Mouse (Mus musculus) midbrain, embryonic 16.5 days (tissue): ENCODE measurements around the gene Tceal1. TPM values are rescaled to one million over a fixed set of nuclear protein-coding genes. Genes with fewer than 3 reads are reported as not detected.
"Not testable (repeated sequence)": the region's sequence is repeated elsewhere in the genome, so short reads cannot be mapped to it uniquely, and the experiment has no call there.

Source experiments
- ATAC-seq: fragments of 200-750 bp; cut with Nextera tagmentation; 2 replicates; pipeline ENCODE4 v1.8.0; 2017; ENCODE audit warnings: moderate TSS enrichment
- H3K27ac ChIP-seq: fragments of 300-500 bp; sonication (generic); 2 replicates; pipeline ENCODE4 v1.5.1; 2014; ENCODE audit warnings: mild to moderate bottlenecking, low read length, mixed read lengths
- H3K27me3 ChIP-seq: fragments of 300-500 bp; sonication (generic); 2 replicates; pipeline ENCODE4 v1.6.1; 2014; ENCODE audit warnings: low read depth, low read length, mixed read lengths; ENCODE audit not compliant: control insufficient read depth, insufficient read depth
- H3K36me3 ChIP-seq: fragments of 300-500 bp; sonication (generic); 2 replicates; pipeline ENCODE4 v1.6.1; 2014; ENCODE audit warnings: mild to moderate bottlenecking, low read length, moderate library complexity, mixed read lengths; ENCODE audit not compliant: control insufficient read depth, insufficient read depth
- H3K4me1 ChIP-seq: fragments of 300-500 bp; sonication (generic); 2 replicates; pipeline ENCODE4 v1.6.1; 2014; ENCODE audit warnings: mild to moderate bottlenecking, low read length, mixed read lengths; ENCODE audit not compliant: control insufficient read depth, insufficient read depth
- H3K4me2 ChIP-seq: fragments of 300-500 bp; sonication (generic); 2 replicates; pipeline ENCODE4 v1.6.1; 2014; ENCODE audit warnings: mild to moderate bottlenecking, low read length, mixed read lengths
- H3K4me3 ChIP-seq: fragments of 300-500 bp; sonication (generic); 2 replicates; pipeline ENCODE4 v1.5.1; 2014; ENCODE audit warnings: low read depth, mild to moderate bottlenecking, low read length, moderate library complexity, mixed read lengths
- H3K9ac ChIP-seq: fragments of 300-500 bp; sonication (generic); 2 replicates; pipeline ENCODE4 v1.6.1; 2014; ENCODE audit warnings: low read depth, low read length, mixed read lengths
- H3K9me3 ChIP-seq: fragments of 300-500 bp; sonication (generic); replicated peaks from 2 replicates; pipeline ENCODE4 v1.6.1; 2014; ENCODE audit warnings: mild to moderate bottlenecking, low read length, mixed read lengths; ENCODE audit not compliant: control insufficient read depth, poor library complexity, severe bottlenecking
- WGBS: fragments of 180-500 bp; shearing (Covaris S2); extraction: QIAGEN DNeasy Blood & Tissue Kit; methylation state at CpG from one replicate; pipeline ENCODE4 v1.1.7; 2014; 5-methylcytosine and 5-hydroxymethylcytosine counted together
- polyA plus RNA-seq: library from polyadenylated mRNA; unstranded; fragments of >200 nt; fragmentation: Nextera tagmentation; extraction: Ambion mirVana; gene quantifications from 2 replicates; pipeline ENCODE4 v1.2.1, GENCODE M21; 2015

Tceal1 gene
- polyA plus RNA-seq, 1 experiment from 2014 or later, result 29.3 TPM

DNA sequence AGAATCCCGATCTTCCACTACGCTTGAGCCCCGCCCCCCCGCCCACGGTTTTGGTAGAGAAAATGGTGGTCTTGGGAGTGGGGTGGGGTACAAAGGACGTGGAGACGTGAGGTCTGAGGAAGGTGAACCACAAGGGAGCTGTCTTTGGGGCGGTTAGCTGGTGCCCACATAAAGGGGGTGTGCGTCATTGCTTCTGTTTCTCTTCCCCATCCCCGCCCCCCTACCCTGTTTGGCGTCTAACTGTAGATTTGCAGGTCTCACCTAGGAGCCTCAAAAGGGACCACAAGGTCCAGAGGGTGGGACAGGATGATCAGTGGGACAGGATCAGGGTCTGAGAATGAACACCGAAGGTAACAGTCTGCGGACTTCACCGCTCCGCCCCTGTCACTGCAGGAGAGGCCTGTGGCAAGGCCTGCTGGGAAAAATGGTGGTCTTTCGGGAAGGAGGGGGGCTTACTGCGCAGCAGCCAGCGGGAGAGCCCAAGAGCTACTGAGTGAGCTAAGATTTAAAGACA is 443 bp downstream of the Tceal1 start:
- ATAC-seq, result peak; percentile 92
- Histone ChIP-seq H3K9me3 (no peaks in the 10 kb centered on the region), H3K9ac (peak overlapping the region; percentile 78), H3K4me3 (peak overlapping the region; percentile 48), H3K4me1 (peaks cover 2% of the 10 kb centered on the region; the same call in 1 of the 2 replicates), H3K27me3 (no peaks in the 10 kb centered on the region), H3K36me3 (no peaks in the 10 kb centered on the region), H3K27ac (peak overlapping the region; percentile 96), H3K4me2 (peak overlapping the region; percentile 70)
- 13% methylated on average over 18 of the region's 18 CpGs for WGBS

DNA sequence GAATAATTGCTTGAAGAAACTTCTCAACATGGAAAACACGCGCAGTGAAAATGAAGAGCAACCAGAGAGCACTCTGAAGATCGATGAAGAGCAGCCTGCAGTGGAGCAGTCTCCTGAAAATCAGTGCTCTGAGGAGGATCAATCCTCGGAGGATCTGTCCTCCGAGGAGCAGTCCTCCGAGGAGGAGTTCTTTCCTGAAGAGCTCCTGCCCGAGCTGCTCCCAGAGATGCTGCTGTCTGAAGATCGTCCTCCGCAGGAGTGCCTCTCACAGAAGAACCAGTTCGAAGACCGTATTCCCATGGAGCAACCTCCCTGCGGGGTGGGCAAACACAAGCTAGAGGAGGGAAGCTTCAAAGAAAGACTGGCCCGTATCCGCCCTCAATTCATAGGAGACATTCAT is 1.0 kb downstream of the Tceal1 start:
- H3K9ac ChIP-seq, result peak overlapping the region; percentile 78
- H3K27ac ChIP-seq, result peak overlapping the region; percentile 96
- H3K27me3 ChIP-seq, result no peaks in the 10 kb centered on the region
- 18% methylated on average over 14 of the region's 14 CpGs for WGBS
- H3K4me1 ChIP-seq, result peaks cover 2% of the 10 kb centered on the region; the same call in 1 of the 2 replicates
- no peaks in the 10 kb centered on the region for H3K9me3 ChIP-seq
- peak overlapping the region; percentile 48 for H3K4me3 ChIP-seq
- ATAC-seq, result peak; percentile 42; the same call in 1 of the 2 replicates
- H3K4me2 ChIP-seq, result peak overlapping the region; percentile 70
- H3K36me3 ChIP-seq, result no peaks in the 10 kb centered on the region

DNA sequence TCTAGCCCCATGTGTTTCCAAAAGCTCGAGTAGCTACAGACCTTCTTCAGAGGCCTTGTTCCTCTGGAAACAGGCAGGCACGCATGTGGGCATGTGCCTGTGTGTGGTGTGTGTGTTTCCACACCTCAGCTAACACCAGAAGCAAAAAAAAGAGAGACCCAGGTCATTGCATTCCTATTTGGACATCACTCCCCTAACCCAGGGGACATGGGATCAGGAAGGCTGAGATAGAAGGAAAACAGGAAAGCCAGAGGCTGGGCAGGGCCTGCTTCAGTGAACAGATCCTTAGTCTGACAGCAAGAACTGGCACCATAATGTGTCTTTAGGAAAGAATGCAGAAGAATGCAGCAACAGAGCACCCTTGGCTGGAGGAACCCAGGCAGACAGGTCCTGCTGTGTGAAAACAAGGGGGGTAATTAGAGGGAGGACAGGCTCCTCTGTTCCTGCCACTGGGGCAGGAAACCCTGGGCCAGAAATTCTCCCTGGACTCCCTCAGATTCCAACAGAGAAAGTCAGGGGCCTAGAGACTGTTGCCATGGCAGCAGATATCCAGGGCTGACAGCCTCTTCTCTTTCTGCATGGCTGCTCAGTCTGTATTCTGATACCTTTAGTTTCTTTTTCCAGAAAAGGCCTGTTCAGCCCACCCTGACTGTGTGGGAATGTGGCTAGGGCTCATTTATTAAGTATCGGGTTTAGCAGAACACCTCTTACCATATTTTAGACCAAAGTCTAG is 7.1 kb downstream of the Tceal1 start:
- 33% methylated on average over 2 of the region's 3 CpGs for WGBS
- H3K9me3 ChIP-seq, H3K36me3 ChIP-seq, H3K4me2 ChIP-seq, H3K27me3 ChIP-seq, H3K4me1 ChIP-seq, H3K4me3 ChIP-seq, H3K9ac ChIP-seq: not testable (repeated sequence)
- peak overlapping the region; percentile 73 for H3K27ac ChIP-seq
- ATAC-seq, result peak; percentile 94

DNA sequence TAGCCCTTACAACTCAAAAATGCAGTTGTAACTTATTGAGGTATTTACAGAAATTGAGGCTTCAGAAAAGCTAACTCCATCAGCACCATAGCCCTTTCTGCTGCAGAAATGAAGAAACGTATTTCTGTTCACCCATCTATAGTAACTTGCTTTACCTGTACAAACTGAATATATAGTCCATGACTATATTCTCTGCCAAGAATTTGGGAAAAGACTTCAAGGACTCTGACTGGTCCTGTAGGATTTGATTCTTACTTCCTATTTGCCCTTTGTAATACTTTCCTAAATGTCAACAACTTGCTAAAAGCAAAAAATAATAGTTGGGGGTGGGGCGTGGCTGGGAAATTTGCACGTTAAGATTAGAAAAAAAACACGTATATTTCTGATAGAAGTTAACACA is 24.2 kb downstream of the Tceal1 start:
- no peaks in the 10 kb centered on the region for H3K36me3 ChIP-seq
- 90% methylated on average over 4 of the region's 4 CpGs for WGBS
- H3K9ac ChIP-seq, result no peak overlapping the region
- no peaks in the 10 kb centered on the region for H3K27me3 ChIP-seq
- no peaks in the 10 kb centered on the region for H3K4me1 ChIP-seq
- no peaks in the 10 kb centered on the region for H3K9me3 ChIP-seq
- H3K4me2 ChIP-seq, result no peak overlapping the region
- no peak overlapping the region for H3K27ac ChIP-seq
- H3K4me3 ChIP-seq, result no peak overlapping the region
- ATAC-seq, result no peak

DNA sequence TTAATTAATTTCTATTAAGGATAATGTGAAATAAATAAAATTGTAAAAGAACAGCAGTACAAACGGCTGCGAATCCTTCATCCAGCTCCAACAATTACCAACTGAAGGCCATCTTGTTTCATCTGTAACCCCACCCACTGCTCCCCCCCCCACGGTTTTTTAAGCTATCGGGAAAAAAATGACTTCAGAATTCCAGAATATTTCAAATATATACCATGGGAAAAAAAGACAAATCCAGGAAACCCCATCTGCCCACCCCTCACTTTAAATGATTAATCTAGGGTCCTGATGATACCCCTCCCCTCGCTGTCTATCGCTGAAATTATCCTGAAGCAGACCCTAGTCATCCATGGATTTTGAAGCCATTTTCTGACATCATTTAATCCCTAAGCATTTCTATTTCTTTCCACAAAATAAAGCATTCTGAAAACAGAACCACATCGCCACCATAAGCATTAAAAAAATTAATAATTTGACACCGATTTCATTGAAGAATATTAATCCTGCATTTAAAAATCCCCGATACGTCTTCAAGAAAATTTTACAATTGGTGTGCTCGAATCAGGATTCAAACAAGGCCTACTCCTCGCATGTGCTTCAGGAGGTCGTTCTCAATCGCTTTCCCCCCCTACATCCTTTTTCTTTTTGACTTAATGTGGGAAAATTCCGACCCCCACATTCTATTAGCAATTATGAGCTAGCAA is 32.5 kb downstream of the Tceal1 start:
- Histone ChIP-seq H3K36me3 (no peaks in the 10 kb centered on the region), H3K9me3 (no peaks in the 10 kb centered on the region), H3K4me1 (peaks cover 7% of the 10 kb centered on the region), H3K9ac (peak overlapping the region; percentile 71), H3K4me3 (peak overlapping the region; percentile 52), H3K27ac (peak overlapping the region; percentile 82), H3K4me2 (peak overlapping the region; percentile 26), H3K27me3 (no peaks in the 10 kb centered on the region)
- WGBS, result 25% methylated on average over 15 of the region's 15 CpGs
- no peak for ATAC-seq

DNA sequence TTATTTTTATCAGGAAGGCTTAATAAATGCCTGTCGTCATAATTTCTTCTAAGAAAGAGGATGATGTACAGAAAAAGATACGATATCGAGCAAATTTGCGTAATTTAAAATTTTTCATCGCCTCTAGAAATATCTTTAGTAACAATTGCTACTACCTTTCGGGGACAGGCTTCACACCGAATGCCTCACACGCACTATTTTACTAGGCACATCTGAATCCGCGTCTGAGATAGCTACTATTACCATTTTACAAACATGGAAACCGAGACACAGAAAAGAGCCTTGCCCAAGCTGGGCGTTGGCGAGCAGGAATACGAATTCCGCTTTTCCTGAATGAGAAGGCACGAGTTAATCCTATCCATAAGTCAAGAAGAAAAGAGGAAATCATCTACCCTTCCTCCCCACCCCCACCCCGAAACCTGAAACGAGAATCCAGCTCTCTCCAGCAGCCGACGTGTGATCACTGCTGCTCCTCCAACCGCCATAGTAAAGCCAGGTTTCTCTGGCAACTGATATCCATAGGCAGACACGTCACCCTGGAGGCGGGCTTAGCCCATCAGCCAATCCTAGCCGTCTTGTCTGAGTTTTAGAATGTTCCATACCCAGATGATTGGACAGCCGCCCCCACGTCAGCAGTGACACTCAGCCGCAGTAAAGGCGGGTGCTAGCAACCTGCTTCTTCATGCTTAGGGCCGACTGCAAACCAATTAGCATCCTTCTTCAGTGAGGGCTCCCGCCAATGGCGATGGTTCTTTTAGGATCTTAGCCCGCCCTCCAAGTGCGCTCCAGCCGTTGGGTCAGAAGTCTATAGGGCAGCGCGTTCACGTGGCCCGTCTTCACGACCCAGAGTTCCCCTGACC is 33.2 kb downstream of the Tceal1 start:
- Histone ChIP-seq H3K36me3 (no peaks in the 10 kb centered on the region), H3K27ac (peak overlapping the region; percentile 92), H3K9me3 (no peaks in the 10 kb centered on the region), H3K4me3 (peak overlapping the region; percentile 52), H3K4me2 (peak overlapping the region; percentile 26), H3K9ac (peak overlapping the region; percentile 71), H3K4me1 (peaks cover 7% of the 10 kb centered on the region), H3K27me3 (no peaks in the 10 kb centered on the region)
- peak; percentile 98 for ATAC-seq
- WGBS, result 26% methylated on average over 39 of the region's 39 CpGs

DNA sequence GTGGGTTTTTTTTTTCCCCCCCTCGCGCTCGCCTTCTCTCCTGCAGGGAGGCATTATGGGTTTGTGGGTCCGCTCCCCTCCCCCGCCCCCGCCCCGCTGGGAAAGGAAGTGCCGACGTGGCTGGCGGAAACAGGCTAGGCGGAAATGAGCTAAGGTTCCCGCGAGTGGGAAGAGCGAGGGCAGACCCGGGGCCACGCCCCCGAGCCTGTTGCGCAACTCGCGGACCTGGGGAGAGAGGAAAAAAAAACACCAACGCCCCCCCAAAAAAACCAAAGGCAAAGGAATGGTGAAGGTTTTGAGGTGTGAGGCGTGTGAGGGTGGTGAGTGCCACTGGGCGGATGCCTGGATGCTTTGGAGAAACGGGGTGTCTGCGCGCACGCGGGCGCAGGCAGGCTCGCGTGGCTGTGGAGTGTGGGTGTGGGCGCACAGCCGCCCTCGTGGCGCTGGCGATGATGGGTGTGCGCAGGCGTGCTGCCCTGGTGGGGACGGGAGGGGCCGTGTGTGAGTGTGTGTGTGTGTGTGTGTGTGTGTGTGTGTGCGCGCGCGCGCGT is 33.9 kb downstream of the Tceal1 start:
- Histone ChIP-seq H3K4me3 (peak overlapping the region; percentile 50), H3K27ac (peak overlapping the region; percentile 92), H3K9me3 (no peaks in the 10 kb centered on the region), H3K9ac (peak overlapping the region; percentile 69), H3K36me3 (no peaks in the 10 kb centered on the region), H3K27me3 (no peaks in the 10 kb centered on the region), H3K4me2 (peak overlapping the region; percentile 58), H3K4me1 (peaks cover 7% of the 10 kb centered on the region)
- peak; percentile 86 for ATAC-seq
- 22% methylated on average over 42 of the region's 46 CpGs for WGBS

DNA sequence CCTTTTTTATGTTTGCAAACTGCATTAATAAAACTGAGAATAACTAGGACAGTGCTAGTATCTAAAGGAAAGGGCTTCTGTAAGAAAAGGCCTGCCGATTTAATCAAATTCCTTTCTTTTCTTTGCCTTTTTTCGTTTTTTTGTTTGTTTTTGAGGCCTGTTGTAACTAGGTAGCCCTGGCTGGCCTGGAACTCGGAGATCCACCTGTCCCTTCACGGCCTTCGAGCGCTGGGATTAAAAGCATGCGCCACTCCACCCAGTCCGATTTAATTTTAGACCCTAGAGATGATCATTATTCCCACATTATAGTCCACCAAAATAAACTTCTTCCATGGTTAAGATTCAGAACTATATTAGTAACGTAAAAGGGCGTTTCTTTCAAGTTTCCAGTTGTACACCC is 34.5 kb downstream of the Tceal1 start:
- H3K4me2 ChIP-seq, result peak overlapping the region; percentile 58
- no peaks in the 10 kb centered on the region for H3K27me3 ChIP-seq
- WGBS, result 24% methylated on average over 10 of the region's 10 CpGs
- H3K27ac ChIP-seq, result peak overlapping the region; percentile 92
- peak overlapping the region; percentile 50 for H3K4me3 ChIP-seq
- H3K36me3 ChIP-seq, result no peaks in the 10 kb centered on the region
- peaks cover 7% of the 10 kb centered on the region for H3K4me1 ChIP-seq
- ATAC-seq, result no peak
- no peaks in the 10 kb centered on the region for H3K9me3 ChIP-seq
- H3K9ac ChIP-seq, result peak overlapping the region; percentile 69
